Mouse (Mus musculus): ENCODE measurements around the gene Adcy6.

DNA sequence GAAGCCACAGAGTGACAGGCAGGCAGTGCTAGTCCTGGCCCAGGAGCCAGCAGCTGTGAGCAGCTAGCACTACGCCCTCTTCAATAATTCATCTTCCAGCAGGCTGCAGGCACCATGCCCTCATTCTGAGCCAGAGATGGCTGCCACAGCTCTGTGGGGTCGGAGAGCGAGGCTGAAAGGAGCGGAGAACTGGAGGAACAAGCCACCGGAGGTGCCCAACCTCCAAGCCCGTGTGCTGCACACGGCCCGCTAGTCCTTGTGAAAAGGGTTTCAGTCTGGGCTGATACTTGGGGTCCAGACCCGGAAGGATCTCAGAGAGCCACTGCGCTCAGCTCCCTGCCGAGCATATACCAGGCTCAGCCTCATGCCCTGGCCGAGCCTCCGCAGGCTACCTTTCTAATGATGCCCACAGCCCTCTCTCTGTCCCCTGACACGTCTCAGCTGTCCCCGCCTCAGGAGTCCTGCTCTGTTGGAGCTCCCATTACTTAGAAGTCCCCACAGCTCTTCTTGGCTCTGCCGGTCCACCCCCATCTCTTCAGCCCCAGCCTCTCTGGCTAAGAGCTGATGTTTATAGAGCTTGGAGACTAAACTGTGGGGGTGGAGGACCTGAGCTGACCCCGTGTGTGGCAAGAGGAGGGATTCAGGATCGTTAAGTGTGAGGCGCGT is 18.8 kb upstream of the Adcy6 start:
- TF ChIP-seq CTCF (IDR thresholded peaks at IDR 0.05; ENCODE audit: borderline replicate concordance, insufficient read depth, low read length) (no peak), POLR2A (IDR thresholded peaks at IDR 0.05; ENCODE audit: low read depth, low read length) (peak; percentile 32; the same call in 1 of the 2 replicates)
